Mouse (Mus musculus) adrenal gland, postnatal 14 days (tissue): Measurements from ENCODE around the gene Rab25. TPM values are rescaled to one million over a fixed set of nuclear protein-coding genes. Genes with fewer than 3 reads are reported as not detected.

Experiments used
- DNase-seq: peaks from one replicate; pipeline ENCODE4 v3.0.0; 2021; ENCODE audit warnings: mixed read lengths
- total RNA-seq: library from RNA; stranded (reverse); gene quantifications from 2 replicates; pipeline ENCODE4 v1.2.3, GENCODE M21; 2021

Gene Rab25
- total RNA-seq, 1 experiment from 2014 or later = not detected

DNA sequence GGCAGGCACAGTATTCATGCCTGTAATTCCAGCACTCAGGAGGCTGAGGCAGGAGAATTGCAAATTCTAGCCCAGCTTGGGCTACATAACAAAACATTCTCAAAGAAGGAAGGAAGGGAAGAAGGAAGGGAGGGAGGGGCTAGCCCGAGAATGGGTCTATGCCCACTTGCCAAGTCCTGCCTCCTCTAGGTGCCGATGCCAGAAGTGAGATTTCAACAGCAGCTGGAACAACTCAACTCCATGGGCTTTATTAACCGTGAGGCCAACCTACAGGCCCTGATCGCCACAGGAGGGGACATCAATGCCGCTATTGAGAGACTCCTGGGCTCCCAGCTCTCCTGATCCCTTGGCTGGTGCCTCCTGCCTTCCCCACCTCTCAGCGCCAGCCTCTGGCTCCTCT is 19.8 kb upstream of the Rab25 start:
- DNase-seq = peak; percentile 59

- no peak for DNase-seq
These were observed 18.5 kb upstream of the Rab25 start for GRCm38 (mm10) chr3:88566536-88567061.

GRCm38 (mm10) chr3:88566116-88566515 is 18.0 kb upstream of the Rab25 start:
- DNase-seq = no peak

DNA sequence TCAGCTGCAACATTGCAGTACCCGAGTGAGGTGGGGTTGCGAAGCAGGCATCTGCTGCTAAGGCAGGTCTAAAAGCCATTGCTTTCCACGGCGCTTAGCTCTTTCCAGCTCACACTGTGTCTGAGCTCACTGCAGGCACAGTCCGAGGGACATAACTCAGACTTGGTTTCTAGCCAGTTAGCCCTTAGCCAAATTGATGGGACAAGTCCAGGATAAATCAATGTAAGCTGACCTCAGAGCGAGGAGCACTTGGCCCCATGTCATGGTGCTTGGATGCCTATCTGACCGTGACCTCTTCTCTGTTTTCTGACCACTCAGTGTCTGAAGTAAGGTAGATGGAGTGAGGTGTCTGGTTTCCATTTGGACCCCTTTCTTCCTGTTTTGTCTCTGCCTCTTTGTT is 15.9 kb upstream of the Rab25 start:
- no peak for DNase-seq

DNA sequence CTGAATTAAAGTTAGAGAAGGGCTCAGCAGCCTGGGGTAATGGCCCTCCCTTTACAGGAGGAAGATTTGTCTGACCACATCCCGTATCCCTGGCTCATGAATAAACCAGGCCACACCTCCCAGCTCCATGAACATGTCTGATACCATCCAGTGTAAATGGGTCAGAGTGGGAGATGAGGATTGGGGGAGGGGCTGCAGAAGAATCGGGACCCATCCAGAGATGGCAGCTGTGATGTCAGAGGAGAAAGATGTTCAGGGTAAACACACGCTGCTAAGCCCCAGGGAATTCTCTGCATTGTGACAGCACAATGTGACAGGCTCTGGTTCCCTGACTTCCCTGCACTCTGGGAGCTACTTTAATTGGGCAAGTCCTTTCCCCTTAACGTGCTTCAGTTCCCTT is 15.3 kb upstream of the Rab25 start:
- DNase-seq = no peak

- no peak for DNase-seq
These were observed 13.9 kb upstream of the Rab25 start for GRCm38 (mm10) chr3:88561989-88562388.

- DNase-seq = no peak
These were observed 11.5 kb upstream of the Rab25 start for GRCm38 (mm10) chr3:88559596-88559995.

DNA sequence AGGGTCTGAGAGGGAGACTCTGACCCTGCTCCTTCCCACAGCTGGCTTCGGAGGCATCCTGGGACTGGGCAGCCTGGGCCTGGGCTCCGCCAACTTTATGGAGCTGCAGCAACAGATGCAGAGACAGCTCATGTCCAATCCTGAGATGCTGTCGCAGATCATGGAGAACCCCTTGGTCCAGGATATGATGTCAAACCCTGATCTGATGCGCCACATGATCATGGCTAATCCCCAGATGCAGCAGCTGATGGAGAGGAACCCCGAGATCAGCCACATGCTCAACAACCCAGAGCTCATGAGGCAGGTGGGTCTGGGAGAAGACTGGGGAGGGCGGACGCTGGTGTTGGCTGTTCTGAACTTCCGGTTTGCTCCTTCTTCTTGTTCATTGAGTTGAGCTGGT is 8.5 kb upstream of the Rab25 start:
- DNase-seq = no peak

DNA sequence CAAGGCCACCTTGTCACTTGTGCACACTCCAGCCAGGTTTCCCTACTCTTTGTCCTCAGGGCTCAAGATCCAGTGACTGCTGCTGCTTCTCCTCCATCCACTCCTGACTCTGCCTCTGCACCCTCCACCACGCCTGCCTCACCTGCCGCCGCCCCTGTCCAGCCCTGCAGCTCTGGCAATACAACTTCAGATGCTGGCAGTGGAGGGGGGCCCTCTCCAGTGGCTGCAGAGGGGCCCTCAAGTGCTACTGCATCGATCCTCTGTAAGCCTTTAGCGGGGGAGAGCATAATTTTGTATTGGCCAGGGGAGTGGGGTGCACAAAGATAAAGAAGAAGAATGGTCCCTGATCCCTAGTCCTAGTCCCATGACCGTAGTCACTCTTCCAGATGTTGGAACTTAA is 7.6 kb upstream of the Rab25 start:
- DNase-seq = no peak

DNA sequence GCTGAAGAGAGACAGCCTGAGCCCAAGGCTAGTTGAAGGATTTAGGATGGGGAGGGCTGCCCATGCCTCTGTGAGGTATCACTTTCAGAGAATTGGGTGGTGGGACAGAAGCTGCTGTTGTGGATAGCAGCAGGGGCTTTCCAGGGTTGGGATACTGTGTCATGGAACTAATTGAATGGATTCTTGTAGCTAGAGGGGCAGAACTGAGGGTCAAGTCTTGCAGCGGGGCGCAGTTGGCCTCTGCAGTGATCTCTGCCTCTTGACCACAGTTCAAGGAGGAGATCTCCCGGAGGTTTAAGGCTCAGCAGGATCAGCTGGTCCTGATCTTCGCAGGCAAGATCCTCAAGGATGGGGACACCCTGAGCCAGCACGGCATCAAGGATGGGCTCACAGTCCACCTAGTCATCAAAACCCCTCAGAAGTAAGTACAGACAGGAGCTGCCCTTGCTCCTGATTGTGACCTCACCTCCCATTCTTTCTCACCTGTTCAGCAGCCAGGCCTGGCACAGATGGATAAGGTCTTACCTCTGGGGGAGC is 7.0 kb upstream of the Rab25 start:
- DNase-seq = no peak

GRCm38 (mm10) chr3:88553880-88554586 is 5.9 kb upstream of the Rab25 start:
- DNase-seq = no peak

DNA sequence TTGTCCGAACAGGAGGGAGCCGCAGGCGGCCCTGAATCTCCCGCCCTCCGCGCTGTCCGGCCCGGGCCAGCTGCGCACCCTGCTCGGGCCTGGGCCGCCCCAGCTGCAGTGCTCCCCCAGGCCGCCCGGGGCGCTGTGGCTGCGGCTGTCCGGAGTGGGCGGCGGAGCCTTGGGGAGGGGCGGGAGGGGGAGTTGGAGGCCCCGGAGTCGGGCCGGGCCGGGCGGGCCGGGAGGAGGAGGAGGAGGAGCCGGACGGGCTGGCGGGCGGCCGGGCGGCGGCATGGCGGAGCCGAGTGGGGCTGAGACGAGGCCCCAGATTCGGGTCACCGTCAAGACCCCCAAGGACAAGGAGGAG is 5.4 kb upstream of the Rab25 start, which contains the start of gene Ubqln4:
Ubqln4 (plus strand) TSS at position 234 of the 355 bp plus-strand sequence.
- DNase-seq = peak; percentile 96

DNA sequence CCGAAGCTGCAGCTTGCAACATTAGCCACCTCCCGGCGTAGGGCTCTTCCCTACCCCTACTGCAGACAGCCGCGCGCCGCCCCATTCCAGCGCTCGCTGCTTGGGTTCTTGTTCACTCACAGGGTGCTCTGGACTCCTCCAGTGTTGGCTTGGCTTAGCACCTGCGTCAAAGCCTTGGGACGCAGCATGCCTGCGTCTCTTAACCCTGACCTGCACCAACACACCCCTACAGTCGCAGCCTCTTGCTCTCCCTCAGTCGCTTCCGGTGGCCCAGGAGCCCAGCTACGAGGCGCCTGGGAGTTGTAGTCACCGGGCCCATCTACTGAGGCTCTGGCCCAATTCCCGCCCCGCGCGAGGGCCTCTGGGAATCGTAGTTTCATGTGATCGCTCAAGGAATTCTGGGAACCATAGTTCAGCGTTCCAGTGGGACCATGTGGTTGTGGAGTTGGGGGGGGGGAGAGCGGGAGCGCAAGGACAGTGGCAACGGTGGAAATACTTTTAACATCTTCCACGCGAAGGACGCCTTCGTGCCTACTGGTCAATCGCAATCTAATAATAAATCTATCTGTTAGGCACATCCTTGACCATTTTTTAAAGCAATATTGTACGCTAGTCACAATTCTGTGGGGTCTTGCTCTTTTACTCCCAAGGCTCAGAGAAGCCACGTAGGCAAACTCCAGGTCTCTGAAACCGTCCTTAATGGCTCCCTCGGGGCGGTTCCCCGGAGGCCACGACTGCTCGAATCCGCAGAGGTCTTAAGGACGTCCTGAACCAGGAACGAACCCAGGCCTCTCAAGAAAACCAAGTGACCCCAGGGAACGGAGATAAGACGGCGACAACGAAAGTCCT is 4.8 kb upstream of the Rab25 start, which contains the start of gene Lamtor2:
Lamtor2 (minus strand) TSS at position 399 of the 849 bp plus-strand sequence.
- peak; percentile 99 for DNase-seq

DNA sequence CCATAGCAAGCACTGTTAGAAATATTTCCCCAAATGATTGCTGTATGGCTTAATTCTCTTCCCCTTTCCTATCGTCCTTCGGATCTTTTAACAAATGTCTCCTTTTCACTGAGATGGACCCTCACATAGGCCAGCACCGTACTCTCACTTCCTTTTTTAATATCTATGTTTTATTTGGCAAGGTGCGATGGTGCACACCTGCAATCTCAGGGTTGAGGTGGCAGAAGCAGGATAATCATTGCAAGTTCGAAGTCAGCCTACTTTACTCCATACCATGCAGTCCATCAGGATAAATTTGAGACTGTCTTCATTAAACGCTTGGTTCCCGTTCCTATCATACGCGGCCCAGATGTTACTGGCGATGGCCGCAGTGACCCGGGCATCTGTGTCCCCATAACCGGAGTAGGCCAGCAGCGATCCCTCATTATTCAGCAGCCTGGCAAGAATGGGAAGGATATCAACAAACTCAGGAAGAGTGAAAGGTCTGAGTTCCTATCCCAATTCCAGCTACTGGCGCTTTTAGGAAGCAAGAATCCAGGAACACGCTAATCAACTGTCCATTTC is 4.1 kb upstream of the Rab25 start:
- no peak for DNase-seq

- no peak for DNase-seq
These were observed 3.5 kb upstream of the Rab25 start for GRCm38 (mm10) chr3:88551586-88551985.

DNA sequence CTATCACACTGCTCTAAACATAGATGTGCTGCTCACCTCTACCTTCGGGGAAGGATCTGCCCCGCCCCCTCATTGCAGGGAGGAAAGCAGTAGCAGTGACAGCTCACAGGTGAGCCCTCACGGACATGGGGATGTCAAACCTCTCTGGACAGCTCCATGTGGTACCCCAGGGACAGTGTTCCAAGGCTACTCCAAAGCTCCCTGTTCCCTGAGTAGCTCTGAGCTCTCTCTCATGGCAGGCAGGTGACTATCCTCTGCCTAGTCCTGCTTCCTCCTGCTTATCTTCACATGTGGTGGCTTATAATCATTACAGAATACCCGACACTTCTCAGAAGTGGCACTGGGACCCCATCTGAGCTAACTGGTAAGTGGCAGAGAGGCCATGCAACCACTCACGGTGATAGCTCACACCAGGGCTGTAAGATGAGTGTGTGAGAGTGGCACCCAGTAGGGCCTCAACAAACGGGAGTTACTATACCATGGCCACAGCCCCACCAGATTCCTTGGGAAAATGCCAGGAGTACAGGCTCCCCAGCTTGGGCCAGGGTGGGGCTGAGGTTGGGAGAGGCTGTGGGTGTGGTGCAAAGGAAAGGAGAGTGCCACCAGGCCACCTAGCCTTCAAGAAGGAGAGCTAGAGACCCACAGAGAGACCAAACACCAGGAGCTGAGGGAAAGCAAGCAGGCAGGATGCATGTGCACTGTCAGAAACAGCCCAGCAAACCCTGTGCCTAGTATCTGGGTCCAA is 1.3 kb downstream of the Rab25 start:
- DNase-seq = no peak

DNA sequence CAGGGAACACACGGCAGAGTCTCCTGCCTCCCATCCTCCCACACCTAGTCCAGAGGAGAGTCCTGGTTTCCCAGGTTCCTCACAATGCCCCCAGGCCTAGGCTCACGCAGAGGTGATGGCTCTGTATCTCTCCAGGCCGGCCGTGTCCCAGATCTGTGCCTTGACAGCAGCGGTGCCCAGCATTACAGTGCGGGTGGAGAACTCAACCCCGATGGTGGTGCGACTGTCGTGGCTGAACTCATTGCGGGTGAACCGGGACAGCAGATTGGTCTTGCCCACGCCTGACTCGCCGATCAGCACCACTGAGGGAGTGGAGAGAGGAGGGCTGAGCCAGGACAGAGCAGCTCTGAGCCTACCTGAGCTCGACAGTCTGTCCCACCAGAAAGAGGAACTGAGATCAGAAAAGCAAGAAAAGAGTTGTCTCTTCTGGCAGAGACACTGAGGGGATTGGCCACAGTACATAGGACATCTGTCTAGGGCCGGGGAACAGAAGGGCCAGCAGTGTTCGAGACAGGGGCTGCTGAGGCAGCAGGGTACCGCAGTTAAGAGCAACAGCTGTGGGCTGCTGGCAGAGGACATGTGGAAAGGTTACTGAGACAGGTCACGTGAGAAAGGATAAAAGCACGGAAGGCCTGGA is 3.0 kb downstream of the Rab25 start:
- DNase-seq = no peak

DNA sequence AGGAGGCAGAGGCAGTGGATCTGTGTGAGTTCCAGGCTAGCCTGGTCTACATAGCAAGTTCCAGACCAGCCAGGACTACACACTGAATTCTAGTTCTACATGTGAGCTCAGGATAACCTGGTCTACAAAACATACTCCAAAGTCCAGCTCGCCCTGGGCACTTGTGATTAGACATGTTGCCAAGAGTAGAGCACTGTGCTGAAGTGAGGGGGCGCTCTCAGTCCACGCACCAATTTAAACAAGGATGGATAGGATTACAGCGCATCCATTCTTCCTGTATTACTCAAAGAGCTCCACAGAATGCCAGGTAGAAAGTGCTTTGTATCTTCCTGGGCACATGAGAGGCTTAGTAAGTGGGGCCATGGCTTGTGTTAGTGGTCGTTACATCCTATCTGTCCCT is 3.6 kb downstream of the Rab25 start:
- DNase-seq = peak; percentile 63

DNA sequence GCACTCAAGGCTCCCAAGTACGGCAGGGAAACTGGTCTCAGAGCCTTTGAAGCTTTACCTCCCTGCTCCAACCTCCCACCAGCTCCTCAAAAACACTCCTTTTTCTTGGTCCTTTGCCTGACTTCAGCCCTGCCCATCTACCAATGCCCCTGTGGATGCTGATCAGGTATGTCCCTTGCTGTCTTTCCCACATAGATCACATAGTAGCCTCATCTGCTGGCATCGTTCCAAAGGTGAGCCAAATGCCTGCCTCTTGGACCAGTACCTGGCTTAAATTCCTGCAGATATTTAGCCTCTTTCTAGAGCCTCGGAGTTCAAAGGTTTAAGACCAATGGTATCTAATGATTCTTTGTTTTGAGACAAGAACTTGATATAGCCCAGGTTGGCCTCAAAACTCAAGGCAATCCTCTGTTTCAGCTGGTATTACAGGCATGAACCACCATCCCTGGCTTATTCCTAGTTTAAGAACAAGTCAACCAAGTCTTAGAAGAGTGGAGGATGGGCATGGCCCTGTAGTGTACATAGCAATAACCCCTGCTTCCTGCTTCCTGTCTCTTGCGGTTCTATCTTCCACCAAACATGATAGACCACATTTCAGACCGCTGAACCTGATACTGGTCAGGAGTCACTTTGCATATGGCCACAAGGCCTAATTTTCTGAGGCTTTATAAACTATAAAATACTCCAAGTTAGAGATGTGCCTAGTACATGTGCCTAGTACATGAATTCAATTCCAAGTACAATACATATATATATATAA is 4.3 kb downstream of the Rab25 start:
- no peak for DNase-seq

DNA sequence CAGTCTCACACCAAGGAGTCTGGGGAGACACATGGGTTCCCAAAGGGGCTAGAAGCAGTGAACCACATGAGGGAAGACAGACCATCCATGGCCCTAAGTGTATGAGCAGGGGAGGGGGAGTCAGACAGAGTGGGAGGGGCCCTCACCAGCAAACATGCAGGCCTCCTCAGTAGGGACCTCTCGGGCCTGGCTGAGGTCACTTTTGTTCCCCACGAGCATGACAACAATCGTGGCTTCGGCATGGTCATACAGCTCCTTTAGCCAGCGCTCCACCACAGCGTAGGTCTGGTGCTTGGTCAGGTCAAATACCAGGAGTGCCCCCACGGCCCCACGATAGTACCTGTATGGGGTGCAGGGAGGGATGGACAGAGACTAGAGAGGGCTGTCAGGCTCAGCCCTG is 4.9 kb downstream of the Rab25 start:
- no peak for DNase-seq

DNA sequence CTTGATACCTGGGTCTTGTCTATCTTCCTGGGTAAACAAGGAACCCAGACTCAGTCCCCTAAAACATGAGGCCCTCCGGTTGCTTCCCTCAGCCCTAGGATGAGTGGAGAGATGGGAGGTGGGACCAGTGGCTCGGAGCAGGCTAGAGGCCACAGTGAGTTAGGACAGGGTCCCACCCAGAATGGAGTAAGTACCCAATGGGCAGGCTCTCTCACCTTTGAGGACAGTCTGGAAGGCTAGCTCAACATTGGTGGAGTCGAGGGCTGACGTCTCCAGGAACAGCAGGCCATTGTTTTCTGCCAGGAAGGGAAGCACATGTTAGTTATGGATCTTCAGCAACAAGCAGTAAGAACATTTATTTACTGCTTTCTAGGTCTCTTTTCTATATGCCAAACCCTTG is 5.6 kb downstream of the Rab25 start:
- DNase-seq = no peak
